Mouse (Mus musculus): ENCODE data around the gene Olig3.
"Not testable (repeated sequence)": the region's sequence is repeated elsewhere in the genome, so short reads cannot be mapped to it uniquely, and the experiment has no call there.

Olig3 gene

DNA sequence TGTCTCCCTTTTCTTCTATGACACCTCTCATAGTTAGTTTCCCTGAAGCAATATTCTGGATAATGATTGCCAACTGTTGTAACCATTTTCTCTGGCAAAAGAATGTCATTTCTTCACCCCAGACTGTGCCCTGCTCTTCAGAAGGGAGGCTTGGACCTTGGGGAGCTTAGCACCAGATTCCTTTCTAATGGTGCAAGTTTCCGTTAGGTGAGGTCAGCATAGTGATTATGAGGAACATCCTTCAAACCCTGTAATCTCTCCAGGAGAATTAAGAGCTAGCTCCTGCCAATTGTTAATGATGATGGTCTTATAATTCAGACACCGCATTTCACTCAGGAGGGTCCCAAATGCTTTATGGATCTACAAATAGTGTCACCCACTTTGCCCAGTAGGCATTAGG lies 19.5 kb downstream of the Olig3 start:
- H3K36me3 ChIP-seq (ENCODE audit: control insufficient read depth, insufficient read depth, low read length, poor library complexity, severe bottlenecking) = no peaks in the 10 kb centered on the region
- DNase-seq (ENCODE audit: low read depth, low spot score) = no peak
- H3K27me3 ChIP-seq (ENCODE audit: control insufficient read depth, insufficient read depth, low read length, poor library complexity, severe bottlenecking) = no peaks in the 10 kb centered on the region

DNA sequence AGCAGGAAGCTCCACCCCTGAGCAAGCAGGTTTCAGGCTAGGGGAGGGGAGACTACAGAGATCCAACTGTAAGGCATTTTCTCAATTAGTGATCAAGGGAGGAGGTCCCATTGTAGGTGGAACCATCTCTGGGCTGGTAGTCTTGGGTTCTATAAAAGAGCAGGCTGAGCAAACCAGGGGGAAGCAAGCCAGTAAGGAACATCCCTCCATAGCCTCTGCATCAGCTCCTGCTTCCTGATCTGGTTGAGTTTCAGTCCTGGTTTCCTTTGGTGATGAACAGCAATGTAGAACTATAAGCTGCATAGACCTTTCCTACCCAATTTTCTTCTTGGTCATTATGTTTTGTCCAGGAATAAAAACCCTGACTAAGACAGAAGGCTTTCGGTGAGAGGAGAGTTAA lies 24.6 kb downstream of the Olig3 start:
- H3K36me3 ChIP-seq (ENCODE audit: control insufficient read depth, insufficient read depth, low read length, poor library complexity, severe bottlenecking); H3K27me3 ChIP-seq (ENCODE audit: control insufficient read depth, insufficient read depth, low read length, poor library complexity, severe bottlenecking); DNase-seq (ENCODE audit: low read depth, low spot score): not testable (repeated sequence)

GRCm38 (mm10) chr10:19384176-19384575 lies 27.8 kb downstream of the Olig3 start:
- Histone ChIP-seq H3K27me3 (ENCODE audit: control insufficient read depth, insufficient read depth, low read length, poor library complexity, severe bottlenecking) (no peaks in the 10 kb centered on the region; the same call in 1 of the 2 replicates), H3K36me3 (ENCODE audit: control insufficient read depth, insufficient read depth, low read length, poor library complexity, severe bottlenecking) (no peaks in the 10 kb centered on the region)
- DNase-seq (ENCODE audit: low read depth, low spot score) = no peak

DNA sequence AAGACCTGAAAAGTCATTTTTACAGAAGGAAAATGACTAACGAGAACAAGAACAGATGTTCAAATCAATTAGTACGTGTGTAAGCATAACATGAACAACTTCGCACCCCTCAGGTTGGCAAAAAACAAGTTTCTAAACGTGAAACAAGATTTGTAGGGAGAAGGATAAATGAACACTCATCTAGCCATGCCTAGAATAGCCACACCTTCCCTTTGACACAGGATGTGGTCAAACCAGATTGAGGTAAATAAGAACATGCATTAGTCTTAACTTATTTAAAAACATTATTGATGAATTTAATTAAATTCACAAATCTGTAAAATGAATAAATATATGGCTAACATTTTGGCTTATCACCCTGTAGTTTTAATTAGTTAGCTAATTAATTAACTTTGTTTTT lies 35.5 kb downstream of the Olig3 start:
- Histone ChIP-seq H3K27me3 (ENCODE audit: control insufficient read depth, insufficient read depth, low read length, poor library complexity, severe bottlenecking) (no peaks in the 10 kb centered on the region; the same call in 1 of the 2 replicates), H3K36me3 (ENCODE audit: control insufficient read depth, insufficient read depth, low read length, poor library complexity, severe bottlenecking) (no peaks in the 10 kb centered on the region)
- DNase-seq (ENCODE audit: low read depth, low spot score) = no peak

- Histone ChIP-seq H3K36me3 (ENCODE audit: control insufficient read depth, insufficient read depth, low read length, poor library complexity, severe bottlenecking) (no peaks in the 10 kb centered on the region), H3K27me3 (ENCODE audit: control insufficient read depth, insufficient read depth, low read length, poor library complexity, severe bottlenecking) (no peaks in the 10 kb centered on the region)
- no peak for DNase-seq (ENCODE audit: low read depth, low spot score)
Observed at GRCm38 (mm10) chr10:19396485-19397137, 40.3 kb downstream of the Olig3 start.

DNA sequence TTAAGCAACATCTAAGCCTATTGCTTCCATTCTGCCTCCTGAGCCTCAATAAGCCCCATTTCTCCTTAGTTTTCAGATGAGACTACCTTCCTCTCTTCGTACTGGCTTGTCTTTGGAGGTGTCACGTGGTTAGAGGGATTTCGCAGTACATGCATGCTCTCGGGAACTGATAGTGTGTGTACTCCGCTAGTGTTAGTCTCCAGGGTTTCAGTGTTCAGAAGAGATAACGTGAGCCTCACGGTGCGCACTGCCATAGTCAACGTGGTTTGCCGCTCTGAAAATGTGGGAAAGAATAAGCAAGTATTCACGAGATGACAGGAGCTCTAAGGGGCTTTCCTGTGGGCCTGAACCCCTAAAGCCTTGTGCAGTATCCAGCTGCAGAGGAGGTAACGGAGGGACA lies 41.1 kb downstream of the Olig3 start:
- H3K27me3 ChIP-seq (ENCODE audit: control insufficient read depth, insufficient read depth, low read length, poor library complexity, severe bottlenecking) = no peaks in the 10 kb centered on the region
- no peak for DNase-seq (ENCODE audit: low read depth, low spot score)
- no peaks in the 10 kb centered on the region for H3K36me3 ChIP-seq (ENCODE audit: control insufficient read depth, insufficient read depth, low read length, poor library complexity, severe bottlenecking)

- Histone ChIP-seq H3K36me3 (ENCODE audit: control insufficient read depth, insufficient read depth, low read length, poor library complexity, severe bottlenecking) (no peaks in the 10 kb centered on the region), H3K27me3 (ENCODE audit: control insufficient read depth, insufficient read depth, low read length, poor library complexity, severe bottlenecking) (no peaks in the 10 kb centered on the region)
- no peak for DNase-seq (ENCODE audit: low read depth, low spot score)
Observed at GRCm38 (mm10) chr10:19401136-19401535, 44.8 kb downstream of the Olig3 start.

DNA sequence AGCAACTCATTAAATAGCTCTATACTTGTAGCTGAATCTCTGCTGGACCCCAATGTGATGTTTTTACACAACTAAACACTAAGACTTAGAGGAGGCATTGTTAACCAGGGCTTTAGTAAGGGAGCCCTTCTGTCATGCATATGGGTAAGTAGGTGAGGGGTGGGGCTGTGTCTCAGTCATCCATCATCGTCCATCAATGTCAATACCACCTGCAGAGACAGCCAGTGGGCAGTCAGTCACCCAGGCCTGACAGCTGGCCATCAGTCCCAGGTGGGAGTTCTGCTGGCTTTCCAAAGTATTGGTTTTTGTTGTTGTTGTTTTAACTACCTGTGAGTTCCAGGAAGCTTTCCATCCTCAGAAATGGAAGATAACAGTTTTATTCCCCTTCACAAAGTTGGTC lies 48.1 kb downstream of the Olig3 start:
- DNase-seq (ENCODE audit: low read depth, low spot score) = no peak
- Histone ChIP-seq H3K36me3 (ENCODE audit: control insufficient read depth, insufficient read depth, low read length, poor library complexity, severe bottlenecking) (no peaks in the 10 kb centered on the region), H3K27me3 (ENCODE audit: control insufficient read depth, insufficient read depth, low read length, poor library complexity, severe bottlenecking) (no peaks in the 10 kb centered on the region)

DNA sequence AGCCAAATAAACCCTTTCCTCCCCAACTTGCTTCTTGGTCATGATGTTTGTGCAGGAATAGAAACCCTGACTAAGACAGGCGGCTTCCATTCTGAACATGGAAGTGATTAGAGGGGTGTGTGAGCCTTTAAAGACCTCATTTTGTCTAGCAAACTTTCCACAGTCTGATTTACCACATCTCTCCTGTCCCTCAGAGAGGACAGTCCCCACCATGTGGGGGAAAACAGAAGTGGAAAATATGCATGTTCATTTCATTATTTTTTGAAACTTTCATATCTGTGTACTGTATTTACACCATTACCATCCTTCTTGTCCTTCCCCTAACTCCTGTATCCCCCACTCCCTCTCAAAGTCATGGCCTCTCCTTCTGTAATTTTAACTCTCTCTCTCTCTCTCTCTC lies 49.6 kb downstream of the Olig3 start:
- no peak for DNase-seq (ENCODE audit: low read depth, low spot score)
- no peaks in the 10 kb centered on the region for H3K36me3 ChIP-seq (ENCODE audit: control insufficient read depth, insufficient read depth, low read length, poor library complexity, severe bottlenecking)
- no peaks in the 10 kb centered on the region for H3K27me3 ChIP-seq (ENCODE audit: control insufficient read depth, insufficient read depth, low read length, poor library complexity, severe bottlenecking)

GRCm38 (mm10) chr10:19407168-19407567 lies 50.8 kb downstream of the Olig3 start:
- Histone ChIP-seq H3K27me3 (ENCODE audit: control insufficient read depth, insufficient read depth, low read length, poor library complexity, severe bottlenecking) (no peaks in the 10 kb centered on the region), H3K36me3 (ENCODE audit: control insufficient read depth, insufficient read depth, low read length, poor library complexity, severe bottlenecking) (no peaks in the 10 kb centered on the region)
- no peak for DNase-seq (ENCODE audit: low read depth, low spot score)

Measured in splenic B cell, adult 2 months (primary cell).